Mouse (Mus musculus) limb, embryonic 15.5 days (tissue): ENCODE measurements around the gene Tas2r135. TPM values are rescaled to one million over a fixed set of nuclear protein-coding genes. Genes with fewer than 3 reads are reported as not detected.

Source experiments
- ATAC-seq: fragments of 200-750 bp; cut with Nextera tagmentation; 2 replicates; pipeline ENCODE4 v1.8.0; 2017; ENCODE audit warnings: low read depth, moderate TSS enrichment; ENCODE audit not compliant: insufficient number of reproducible peaks, low FRiP score, low TSS enrichment
- H3K27ac ChIP-seq: fragments of 300-500 bp; sonication (generic); 2 replicates; pipeline ENCODE4 v1.5.1; 2015; ENCODE audit warnings: moderate library complexity, mild to moderate bottlenecking, inconsistent platforms
- H3K27me3 ChIP-seq: fragments of 300-500 bp; sonication (generic); 2 replicates; pipeline ENCODE4 v1.6.1; 2015; ENCODE audit warnings: inconsistent platforms
- H3K36me3 ChIP-seq: fragments of 300-500 bp; sonication (generic); 2 replicates; pipeline ENCODE4 v1.6.1; 2015; ENCODE audit warnings: inconsistent platforms
- H3K4me1 ChIP-seq: fragments of 300-500 bp; sonication (generic); 2 replicates; pipeline ENCODE4 v1.6.1; 2015; ENCODE audit warnings: inconsistent platforms
- H3K4me2 ChIP-seq: fragments of 300-500 bp; sonication (generic); 2 replicates; pipeline ENCODE4 v1.6.1; 2015; ENCODE audit warnings: mild to moderate bottlenecking, inconsistent platforms
- H3K4me3 ChIP-seq: fragments of 300-500 bp; sonication (generic); 2 replicates; pipeline ENCODE4 v1.5.1; 2015; ENCODE audit warnings: mild to moderate bottlenecking, inconsistent platforms
- H3K9ac ChIP-seq: fragments of 300-500 bp; sonication (generic); 2 replicates; pipeline ENCODE4 v1.6.1; 2015; ENCODE audit warnings: inconsistent platforms
- H3K9me3 ChIP-seq: fragments of 300-500 bp; sonication (generic); 2 replicates; pipeline ENCODE4 v1.6.1; 2016; ENCODE audit warnings: inconsistent platforms
- WGBS: fragments of 180-500 bp; shearing (Covaris S2); methylation state at CpG from one replicate; pipeline ENCODE4 v1.1.7; 2015; 5-methylcytosine and 5-hydroxymethylcytosine counted together
- polyA plus RNA-seq: library from polyadenylated mRNA; unstranded; fragments of >200 nt; fragmentation: Nextera tagmentation; extraction: Ambion mirVana; gene quantifications from 2 replicates; pipeline ENCODE4 v1.2.1, GENCODE M21; 2015

The Tas2r135 gene
- polyA plus RNA-seq, 1 experiment from 2014 or later: not detected

DNA sequence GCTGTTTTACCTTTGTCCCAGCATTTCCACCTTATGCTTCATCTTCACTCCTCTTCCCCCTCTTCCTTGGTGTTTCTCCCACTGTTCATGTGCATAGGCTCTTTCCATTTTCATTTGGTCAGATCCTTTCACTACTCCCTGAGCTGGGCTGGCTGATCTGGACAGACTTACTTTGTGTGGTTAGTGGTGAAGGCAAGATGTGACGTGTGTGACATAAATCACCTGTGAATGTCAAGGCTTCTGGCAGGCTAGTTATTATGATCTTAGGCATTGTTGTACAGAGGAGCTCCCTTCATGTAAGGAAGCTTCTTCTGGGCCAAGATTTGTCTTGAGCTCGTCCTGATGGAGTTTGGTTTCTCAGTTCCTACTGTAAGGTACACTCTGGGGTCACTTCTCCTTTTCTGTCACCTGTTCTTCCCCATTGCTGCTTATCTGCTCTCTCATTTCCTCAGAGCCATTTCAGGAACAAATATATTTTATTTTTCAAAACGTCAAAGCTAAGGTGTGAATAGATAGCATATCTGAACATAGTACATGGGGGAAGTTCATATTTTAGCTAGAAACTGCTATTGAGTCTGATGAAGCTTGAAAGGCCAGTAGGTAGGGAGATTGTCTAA, 8.1 kb upstream of the Tas2r135 start:
- H3K27ac ChIP-seq: no peak overlapping the region; the same call in 1 of the 2 replicates
- 63% methylated on average over 3 of the region's 3 CpGs for WGBS
- H3K27me3 ChIP-seq: no peaks in the 10 kb centered on the region
- no peak for ATAC-seq
- no peak overlapping the region for H3K9ac ChIP-seq
- H3K36me3 ChIP-seq: no peaks in the 10 kb centered on the region
- H3K9me3 ChIP-seq: no peaks in the 10 kb centered on the region
- no peaks in the 10 kb centered on the region for H3K4me1 ChIP-seq
- H3K4me3 ChIP-seq: no peak overlapping the region
- no peak overlapping the region for H3K4me2 ChIP-seq

DNA sequence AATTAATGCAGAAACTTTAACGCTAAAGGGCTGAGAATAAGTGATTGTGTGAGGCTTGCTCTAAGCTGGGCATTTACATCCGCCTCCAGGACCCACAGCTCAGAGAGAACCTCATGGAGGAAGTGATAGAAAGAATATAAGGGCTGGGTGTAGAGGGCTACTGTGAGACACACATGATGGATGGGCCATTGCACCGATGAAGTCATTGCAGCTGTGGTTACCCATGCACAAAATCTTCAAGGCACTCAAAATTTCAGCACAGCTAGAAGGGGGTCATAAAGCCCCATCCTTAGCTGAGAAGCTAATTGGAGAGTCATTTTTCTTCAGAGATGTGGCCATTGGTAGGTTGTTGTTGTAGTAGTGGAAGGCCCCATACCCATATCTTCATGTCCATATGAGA, 6.9 kb upstream of the Tas2r135 start:
- H3K4me3 ChIP-seq: no peak overlapping the region
- H3K4me2 ChIP-seq: no peak overlapping the region
- ATAC-seq: no peak
- H3K27me3 ChIP-seq: no peaks in the 10 kb centered on the region
- H3K36me3 ChIP-seq: no peaks in the 10 kb centered on the region
- H3K27ac ChIP-seq: no peak overlapping the region
- H3K9me3 ChIP-seq: no peaks in the 10 kb centered on the region
- 88% methylated on average over 3 of the region's 3 CpGs for WGBS
- no peaks in the 10 kb centered on the region for H3K4me1 ChIP-seq
- H3K9ac ChIP-seq: no peak overlapping the region

DNA sequence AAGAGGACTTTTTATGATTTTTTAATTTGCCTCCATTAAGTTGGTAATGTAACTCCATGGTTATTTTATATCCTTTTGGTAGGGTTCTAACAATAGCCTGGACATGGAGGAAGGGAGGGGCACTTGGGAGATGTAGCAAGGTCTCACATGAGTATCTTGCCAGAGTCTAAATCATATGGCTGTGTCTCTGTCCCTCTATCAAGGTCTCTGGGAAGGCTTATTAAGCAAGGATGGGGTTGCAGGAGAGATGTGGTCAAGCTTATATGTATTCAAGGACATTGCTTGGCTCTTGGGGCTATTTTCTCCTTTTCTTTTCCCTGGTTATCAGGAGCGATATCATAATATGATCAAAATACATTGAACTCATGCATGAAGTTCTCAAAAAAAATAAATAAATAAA, 6.2 kb upstream of the Tas2r135 start:
- WGBS: 95% methylated on average over 1 of the region's 1 CpGs
- no peak for ATAC-seq

DNA sequence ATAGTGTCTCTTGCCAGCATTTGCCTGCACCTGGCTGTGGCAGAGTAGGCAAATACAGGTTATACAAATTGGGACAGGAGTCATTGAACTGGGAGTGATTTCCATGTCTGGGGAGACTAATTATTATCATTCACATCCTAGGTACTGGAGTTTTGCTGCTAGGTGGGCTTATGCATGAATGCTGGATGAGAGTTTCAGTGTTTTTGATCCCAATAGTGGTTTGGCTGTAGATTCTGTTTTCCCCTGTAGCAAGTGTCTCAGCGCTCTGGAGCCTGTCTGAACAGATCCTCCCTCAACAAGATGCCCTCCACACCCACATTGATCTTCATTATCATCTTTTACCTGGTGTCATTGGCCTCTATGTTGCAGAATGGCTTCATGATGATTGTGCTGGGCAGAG, 5.3 kb upstream of the Tas2r135 start, which contains the start of gene Tas2r143:
Tas2r143 (plus strand) TSS at position 301 of the 400 bp plus-strand sequence.
- no peak for ATAC-seq
- Histone ChIP-seq H3K4me1 (no peaks in the 10 kb centered on the region), H3K27ac (no peak within 1 kb of the TSS), H3K9ac (no peak within 1 kb of the TSS), H3K9me3 (no peaks in the 10 kb centered on the region), H3K4me2 (no peak within 1 kb of the TSS), H3K4me3 (no peak within 1 kb of the TSS), H3K27me3 (no peaks in the 10 kb centered on the region), H3K36me3 (no peaks in the 10 kb centered on the region)
- 81% methylated on average over 1 of the region's 1 CpGs for WGBS

More for the DNA sequence above, 6.2 kb upstream of the Tas2r135 start:
- no peaks in the 10 kb centered on the region for H3K36me3 ChIP-seq
- no peaks in the 10 kb centered on the region for H3K4me1 ChIP-seq
- no peak overlapping the region for H3K4me3 ChIP-seq
- H3K27me3 ChIP-seq: no peaks in the 10 kb centered on the region
- H3K27ac ChIP-seq: no peak overlapping the region
- H3K9ac ChIP-seq: no peak overlapping the region
- no peak overlapping the region for H3K4me2 ChIP-seq
- no peaks in the 10 kb centered on the region for H3K9me3 ChIP-seq

DNA sequence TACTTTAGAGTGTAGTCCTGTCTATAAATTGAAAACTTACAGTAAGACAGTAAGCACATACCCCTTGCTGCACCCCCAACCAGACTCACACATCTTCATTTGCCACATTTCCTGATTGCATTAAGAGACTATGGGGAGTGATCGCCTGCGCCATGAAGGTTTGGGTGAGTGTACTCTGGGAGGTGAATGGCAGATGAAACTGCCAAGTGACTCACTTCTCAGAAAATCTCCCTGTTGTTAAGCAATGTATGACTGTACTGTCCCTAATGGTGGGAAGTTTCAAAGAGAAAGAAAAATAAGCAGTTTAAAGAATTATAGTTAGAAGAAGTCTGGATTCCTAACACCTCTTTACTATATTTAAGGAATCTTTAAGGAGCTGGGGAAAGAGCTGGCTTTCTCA, 14.2 kb downstream of the Tas2r135 start:
- H3K4me3 ChIP-seq: no peak overlapping the region
- H3K4me2 ChIP-seq: no peak overlapping the region
- H3K9ac ChIP-seq: no peak overlapping the region
- no peaks in the 10 kb centered on the region for H3K9me3 ChIP-seq
- H3K36me3 ChIP-seq: no peaks in the 10 kb centered on the region
- ATAC-seq: no peak
- 72% methylated on average over 2 of the region's 2 CpGs for WGBS
- H3K27me3 ChIP-seq: no peaks in the 10 kb centered on the region
- no peaks in the 10 kb centered on the region for H3K4me1 ChIP-seq
- H3K27ac ChIP-seq: no peak overlapping the region

DNA sequence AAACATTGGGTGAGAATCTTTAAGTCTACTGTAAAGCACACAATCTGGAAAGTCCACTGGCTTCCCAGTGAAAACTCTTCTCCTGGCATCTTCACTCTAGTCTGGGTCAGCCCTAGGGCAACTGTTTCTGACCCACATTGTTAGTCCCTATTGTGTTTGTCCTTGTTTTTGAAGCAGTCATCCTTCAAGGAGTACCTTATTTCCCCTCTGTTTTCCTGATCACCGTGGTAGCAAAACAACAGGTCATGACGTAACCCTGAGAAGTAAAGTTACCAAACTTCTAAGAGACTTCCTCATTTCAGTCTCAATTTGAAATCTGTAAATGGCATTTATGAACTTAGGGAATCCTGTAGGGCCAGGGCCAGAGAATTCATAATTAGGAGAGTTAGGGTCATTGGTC, 16.2 kb downstream of the Tas2r135 start:
- ATAC-seq: no peak
- Histone ChIP-seq H3K27me3 (no peaks in the 10 kb centered on the region), H3K4me1 (no peaks in the 10 kb centered on the region), H3K4me3 (no peak overlapping the region), H3K9me3 (no peaks in the 10 kb centered on the region), H3K4me2 (no peak overlapping the region), H3K36me3 (no peaks in the 10 kb centered on the region), H3K27ac (no peak overlapping the region), H3K9ac (no peak overlapping the region)
- WGBS: 72% methylated on average over 2 of the region's 2 CpGs

DNA sequence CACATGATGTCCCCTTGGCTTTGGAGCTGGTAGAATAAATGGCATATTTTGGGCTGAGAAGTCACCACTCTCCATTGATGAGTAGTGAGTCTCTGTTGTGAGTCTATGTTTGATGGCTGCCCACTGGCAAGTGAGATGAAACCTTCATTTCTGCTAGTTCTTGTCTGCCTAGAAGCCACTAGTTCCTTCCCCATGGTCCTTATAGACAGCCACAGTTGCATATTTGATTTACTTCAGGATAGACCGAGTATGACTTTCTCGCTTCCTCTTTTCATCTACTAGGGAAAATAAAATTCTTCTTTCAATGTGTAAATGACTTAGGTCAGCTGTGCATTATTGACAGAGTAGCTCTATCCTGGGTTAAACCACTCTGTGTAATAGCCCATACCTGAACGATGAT, 19.2 kb downstream of the Tas2r135 start:
- no peak overlapping the region for H3K9ac ChIP-seq

DNA sequence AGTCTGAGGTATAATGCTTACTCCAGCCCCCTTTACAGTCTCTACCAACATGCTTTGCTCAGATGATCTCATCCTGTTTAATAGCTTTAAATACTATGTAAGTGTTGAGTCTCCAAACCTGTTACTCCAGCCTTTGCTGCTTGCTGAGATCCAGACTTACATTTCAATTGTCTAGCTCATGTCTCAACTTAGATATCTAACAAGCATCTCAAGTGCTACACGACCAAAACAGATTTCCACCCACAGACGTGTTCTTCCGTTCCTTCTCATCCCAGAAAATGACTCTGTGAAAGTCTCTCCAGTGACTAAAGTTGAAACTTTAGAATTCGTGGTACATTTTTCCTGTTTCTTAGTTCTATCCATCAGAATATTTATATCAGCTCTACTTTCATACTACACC, 21.1 kb downstream of the Tas2r135 start:
- no peak for ATAC-seq
- H3K27ac ChIP-seq: no peak overlapping the region
- H3K9ac ChIP-seq: no peak overlapping the region
- H3K36me3 ChIP-seq: no peaks in the 10 kb centered on the region
- H3K9me3 ChIP-seq: no peaks in the 10 kb centered on the region
- 77% methylated on average over 4 of the region's 4 CpGs for WGBS
- no peaks in the 10 kb centered on the region for H3K4me1 ChIP-seq
- H3K4me3 ChIP-seq: no peak overlapping the region
- no peaks in the 10 kb centered on the region for H3K27me3 ChIP-seq
- no peak overlapping the region for H3K4me2 ChIP-seq

More for the DNA sequence above, 19.2 kb downstream of the Tas2r135 start:
- 92% methylated on average over 3 of the region's 3 CpGs for WGBS
- Histone ChIP-seq H3K4me2 (no peak overlapping the region), H3K4me1 (no peaks in the 10 kb centered on the region), H3K36me3 (no peaks in the 10 kb centered on the region), H3K9me3 (no peaks in the 10 kb centered on the region), H3K4me3 (no peak overlapping the region), H3K27ac (no peak overlapping the region), H3K27me3 (no peaks in the 10 kb centered on the region)
- no peak for ATAC-seq

DNA sequence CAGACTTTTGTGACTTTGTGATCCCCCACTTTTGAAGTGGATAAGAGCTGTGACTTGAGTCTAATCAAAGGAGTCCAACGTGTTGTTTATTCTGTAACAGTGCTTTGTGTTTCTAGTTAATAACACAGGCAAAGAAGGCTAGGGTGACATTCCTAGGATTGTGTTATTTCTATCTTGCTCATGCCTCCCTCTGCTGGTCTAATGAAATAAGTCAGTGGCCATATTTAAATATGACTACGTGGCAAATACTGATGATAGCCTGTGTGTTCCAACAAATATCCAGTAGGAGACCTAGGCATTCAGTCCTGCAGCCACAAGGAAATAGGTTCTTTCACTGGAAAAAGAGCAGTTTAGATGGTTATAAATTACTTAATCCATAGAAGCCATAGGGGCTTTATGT, 28.3 kb downstream of the Tas2r135 start:
- Histone ChIP-seq H3K4me3 (no peak overlapping the region), H3K9ac (no peak overlapping the region), H3K36me3 (no peaks in the 10 kb centered on the region), H3K27ac (no peak overlapping the region), H3K27me3 (no peaks in the 10 kb centered on the region), H3K9me3 (no peaks in the 10 kb centered on the region), H3K4me2 (no peak overlapping the region), H3K4me1 (no peaks in the 10 kb centered on the region)
- WGBS: 58% methylated on average over 2 of the region's 2 CpGs
- ATAC-seq: no peak

DNA sequence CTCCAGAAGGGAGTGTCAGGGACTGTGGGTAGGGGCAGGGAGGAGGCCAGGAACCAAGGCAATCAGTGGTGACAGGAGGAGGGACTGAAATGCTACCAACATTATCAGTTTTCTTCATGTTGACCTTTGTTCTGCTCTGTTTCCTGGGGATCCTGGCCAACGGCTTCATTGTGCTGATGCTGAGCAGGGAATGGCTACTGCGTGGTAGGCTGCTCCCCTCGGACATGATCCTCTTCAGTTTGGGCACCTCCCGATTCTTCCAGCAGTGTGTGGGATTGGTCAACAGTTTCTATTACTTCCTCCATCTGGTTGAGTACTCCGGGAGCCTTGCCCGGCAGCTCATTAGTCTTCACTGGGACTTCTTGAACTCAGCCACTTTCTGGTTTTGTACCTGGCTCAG, 29.2 kb downstream of the Tas2r135 start, which contains the start of gene Tas2r126:
Tas2r126 (plus strand) TSS at position 90 of the 400 bp plus-strand sequence.
- H3K27ac ChIP-seq: no peak within 1 kb of the TSS
- ATAC-seq: no peak
- H3K36me3 ChIP-seq: no peaks in the 10 kb centered on the region
- H3K4me2 ChIP-seq: no peak within 1 kb of the TSS
- H3K4me3 ChIP-seq: no peak within 1 kb of the TSS
- H3K9ac ChIP-seq: no peak within 1 kb of the TSS
- WGBS: 79% methylated on average over 6 of the region's 6 CpGs
- no peaks in the 10 kb centered on the region for H3K9me3 ChIP-seq
- H3K27me3 ChIP-seq: no peaks in the 10 kb centered on the region
- no peaks in the 10 kb centered on the region for H3K4me1 ChIP-seq

DNA sequence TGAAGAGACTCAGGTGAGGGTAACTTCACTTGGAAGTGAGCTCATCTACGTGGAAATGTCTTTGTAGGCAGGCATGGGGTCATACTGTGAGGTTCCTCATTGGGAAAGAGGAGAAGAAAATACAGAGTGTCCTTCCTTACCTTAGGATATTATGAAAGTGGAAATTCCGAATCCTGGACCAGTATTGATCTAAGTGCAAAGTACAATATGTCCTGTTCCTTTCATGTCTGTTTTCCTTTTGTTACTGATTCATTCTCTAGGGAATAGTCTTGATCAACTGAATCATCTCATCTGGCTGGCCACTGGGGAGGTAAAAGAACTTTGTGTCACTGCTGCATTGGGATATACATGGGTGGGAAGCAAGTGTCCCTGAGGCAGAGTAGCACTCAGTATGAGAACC, 30.3 kb downstream of the Tas2r135 start:
- Histone ChIP-seq H3K4me2 (no peak overlapping the region), H3K27me3 (no peaks in the 10 kb centered on the region), H3K9ac (no peak overlapping the region), H3K27ac (no peak overlapping the region), H3K4me1 (no peaks in the 10 kb centered on the region), H3K36me3 (no peaks in the 10 kb centered on the region), H3K4me3 (no peak overlapping the region), H3K9me3 (no peaks in the 10 kb centered on the region)
- 66% methylated on average over 2 of the region's 2 CpGs for WGBS
- no peak for ATAC-seq

DNA sequence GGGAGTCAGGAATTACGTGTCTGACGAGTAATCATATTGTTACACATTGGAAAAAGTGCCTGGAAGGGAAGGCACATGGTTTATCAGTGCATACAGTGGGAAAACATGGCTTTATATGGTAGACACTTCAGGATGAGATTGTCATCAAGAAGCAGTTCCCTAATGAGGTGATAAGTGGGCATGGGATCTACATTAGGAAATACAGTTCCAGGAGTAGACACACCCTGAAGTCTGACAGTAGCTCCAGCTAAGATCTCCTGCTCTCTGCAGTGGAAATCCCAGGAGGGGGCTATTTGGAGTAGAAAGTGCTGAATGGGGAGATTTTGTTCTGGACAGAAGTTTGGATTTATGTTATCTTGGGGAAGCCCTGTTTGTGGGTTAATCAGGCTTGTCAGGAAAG, 36.2 kb downstream of the Tas2r135 start:
- Histone ChIP-seq H3K4me2 (no peak overlapping the region), H3K27me3 (no peaks in the 10 kb centered on the region), H3K4me3 (no peak overlapping the region), H3K36me3 (no peaks in the 10 kb centered on the region), H3K9me3 (no peaks in the 10 kb centered on the region), H3K4me1 (no peaks in the 10 kb centered on the region), H3K27ac (no peak overlapping the region), H3K9ac (no peak overlapping the region)
- 71% methylated on average over 2 of the region's 2 CpGs for WGBS
- ATAC-seq: no peak

DNA sequence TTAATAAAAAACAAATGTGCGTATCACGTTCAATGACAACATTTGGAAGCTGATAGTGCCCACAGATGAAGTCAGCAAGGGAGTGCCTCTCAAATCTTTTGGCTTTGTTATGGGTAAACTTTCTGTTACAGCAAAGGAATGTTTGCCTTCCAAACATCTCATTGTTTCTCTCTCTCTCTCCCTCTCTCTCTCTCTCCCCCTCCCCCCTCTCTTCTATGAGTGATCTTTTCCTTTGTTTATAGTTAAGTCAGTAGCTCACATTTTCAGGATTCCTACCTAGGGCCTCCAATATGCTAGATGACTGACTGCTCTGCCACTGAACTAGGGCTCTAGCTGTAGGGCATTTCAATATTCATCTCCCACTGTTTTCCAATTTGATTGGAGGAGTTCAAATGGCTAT, 39.3 kb downstream of the Tas2r135 start:
- WGBS: 77% methylated on average over 2 of the region's 2 CpGs
- Histone ChIP-seq H3K9ac (no peak overlapping the region), H3K9me3 (no peaks in the 10 kb centered on the region), H3K27me3 (no peaks in the 10 kb centered on the region), H3K4me1 (no peaks in the 10 kb centered on the region), H3K4me2 (no peak overlapping the region), H3K4me3 (no peak overlapping the region), H3K27ac (no peak overlapping the region), H3K36me3 (no peaks in the 10 kb centered on the region)
- ATAC-seq: no peak
